Mouse (Mus musculus): ENCODE data around the gene Sfxn5. TPM values are rescaled to one million over a fixed set of nuclear protein-coding genes. Genes with fewer than 3 reads are reported as not detected.

The Sfxn5 gene
- polyA plus RNA-seq, 1 experiment, result 27.9 TPM

- Histone ChIP-seq H3K4me1 (ENCODE audit: control insufficient read depth, insufficient read depth, low read length) (peaks cover 4% of the 10 kb centered on the region; the same call in 1 of the 2 replicates), H3K27ac (ENCODE audit: control insufficient read depth, insufficient read depth, low read depth, low read length, poor library complexity) (no peak overlapping the region), H3K4me3 (replicated peaks; ENCODE audit: control insufficient read depth, low read depth, low read length) (no peak overlapping the region)
- no peak for TF ChIP-seq CTCF (IDR thresholded peaks at IDR 0.05; ENCODE audit: control insufficient read depth, insufficient read depth, low read length)
- TF ChIP-seq POLR2A (IDR thresholded peaks at IDR 0.05; ENCODE audit: borderline replicate concordance, control insufficient read depth, low read depth, low read length), result no peak
- WGBS, result 60% methylated on average over 4 of the region's 4 CpGs
Observed at GRCm38 (mm10) chr6:85377066-85377734, 44.0 kb upstream of the Sfxn5 start.

GRCm38 (mm10) chr6:85374734-85375114, 41.5 kb upstream of the Sfxn5 start:
- under 1% methylated on average over 19 of the region's 19 CpGs for WGBS
- Histone ChIP-seq H3K4me1 (ENCODE audit: control insufficient read depth, insufficient read depth, low read length) (peaks cover 2% of the 10 kb centered on the region; the same call in 1 of the 2 replicates), H3K27ac (ENCODE audit: control insufficient read depth, insufficient read depth, low read depth, low read length, poor library complexity) (no peak overlapping the region; the same call in 1 of the 2 replicates), H3K4me3 (replicated peaks; ENCODE audit: control insufficient read depth, low read depth, low read length) (peak overlapping the region; percentile 83)
- no peak for TF ChIP-seq CTCF (IDR thresholded peaks at IDR 0.05; ENCODE audit: control insufficient read depth, insufficient read depth, low read length)
- no peak for TF ChIP-seq POLR2A (IDR thresholded peaks at IDR 0.05; ENCODE audit: borderline replicate concordance, control insufficient read depth, low read depth, low read length)

GRCm38 (mm10) chr6:85373951-85374733, 40.9 kb upstream of the Sfxn5 start, which contains the start of gene Rab11fip5:
Gene Rab11fip5, minus strand, starts transcription at chr6:85374634.
- WGBS, result 1% methylated on average over 80 of the region's 80 CpGs
- Histone ChIP-seq H3K27ac (ENCODE audit: control insufficient read depth, insufficient read depth, low read depth, low read length, poor library complexity) (peak within 1 kb of the TSS; percentile 29; the same call in 1 of the 2 replicates), H3K4me1 (ENCODE audit: control insufficient read depth, insufficient read depth, low read length) (peaks cover 2% of the 10 kb centered on the region; the same call in 1 of the 2 replicates), H3K4me3 (replicated peaks; ENCODE audit: control insufficient read depth, low read depth, low read length) (peak within 1 kb of the TSS; percentile 83)
- TF ChIP-seq POLR2A (IDR thresholded peaks at IDR 0.05; ENCODE audit: borderline replicate concordance, control insufficient read depth, low read depth, low read length), result no peak; the same call in 1 of the 2 replicates
- no peak for TF ChIP-seq CTCF (IDR thresholded peaks at IDR 0.05; ENCODE audit: control insufficient read depth, insufficient read depth, low read length)

- Histone ChIP-seq H3K4me3 (replicated peaks; ENCODE audit: control insufficient read depth, low read depth, low read length) (peak overlapping the region; percentile 76), H3K27ac (ENCODE audit: control insufficient read depth, insufficient read depth, low read depth, low read length, poor library complexity) (no peak overlapping the region), H3K4me1 (ENCODE audit: control insufficient read depth, insufficient read depth, low read length) (peaks cover 2% of the 10 kb centered on the region; the same call in 1 of the 2 replicates)
- 76% methylated on average over 10 of the region's 10 CpGs for WGBS
- TF ChIP-seq POLR2A (IDR thresholded peaks at IDR 0.05; ENCODE audit: borderline replicate concordance, control insufficient read depth, low read depth, low read length) (no peak), CTCF (IDR thresholded peaks at IDR 0.05; ENCODE audit: control insufficient read depth, insufficient read depth, low read length) (no peak)
Observed at GRCm38 (mm10) chr6:85373066-85373860, 40.0 kb upstream of the Sfxn5 start.

GRCm38 (mm10) chr6:85372496-85372895, 39.3 kb upstream of the Sfxn5 start:
- Histone ChIP-seq H3K4me3 (replicated peaks; ENCODE audit: control insufficient read depth, low read depth, low read length) (no peak overlapping the region), H3K4me1 (ENCODE audit: control insufficient read depth, insufficient read depth, low read length) (peaks cover 1% of the 10 kb centered on the region; the same call in 1 of the 2 replicates), H3K27ac (ENCODE audit: control insufficient read depth, insufficient read depth, low read depth, low read length, poor library complexity) (no peak overlapping the region)
- 79% methylated on average over 2 of the region's 2 CpGs for WGBS
- TF ChIP-seq POLR2A (IDR thresholded peaks at IDR 0.05; ENCODE audit: borderline replicate concordance, control insufficient read depth, low read depth, low read length) (no peak), CTCF (IDR thresholded peaks at IDR 0.05; ENCODE audit: control insufficient read depth, insufficient read depth, low read length) (no peak)

GRCm38 (mm10) chr6:85371859-85372405, 38.7 kb upstream of the Sfxn5 start:
- TF ChIP-seq CTCF (IDR thresholded peaks at IDR 0.05; ENCODE audit: control insufficient read depth, insufficient read depth, low read length) (no peak), POLR2A (IDR thresholded peaks at IDR 0.05; ENCODE audit: borderline replicate concordance, control insufficient read depth, low read depth, low read length) (no peak)
- H3K4me1 ChIP-seq (ENCODE audit: control insufficient read depth, insufficient read depth, low read length), result peaks cover 1% of the 10 kb centered on the region; the same call in 1 of the 2 replicates
- WGBS, result 81% methylated on average over 6 of the region's 6 CpGs
- H3K27ac ChIP-seq (ENCODE audit: control insufficient read depth, insufficient read depth, low read depth, low read length, poor library complexity), result no peak overlapping the region
- no peak overlapping the region for H3K4me3 ChIP-seq (replicated peaks; ENCODE audit: control insufficient read depth, low read depth, low read length)

GRCm38 (mm10) chr6:85370666-85371430, 37.6 kb upstream of the Sfxn5 start:
- Histone ChIP-seq H3K27ac (ENCODE audit: control insufficient read depth, insufficient read depth, low read depth, low read length, poor library complexity) (no peak overlapping the region), H3K4me1 (ENCODE audit: control insufficient read depth, insufficient read depth, low read length) (peaks cover 1% of the 10 kb centered on the region; the same call in 1 of the 2 replicates), H3K4me3 (replicated peaks; ENCODE audit: control insufficient read depth, low read depth, low read length) (no peak overlapping the region)
- TF ChIP-seq POLR2A (IDR thresholded peaks at IDR 0.05; ENCODE audit: borderline replicate concordance, control insufficient read depth, low read depth, low read length) (no peak), CTCF (IDR thresholded peaks at IDR 0.05; ENCODE audit: control insufficient read depth, insufficient read depth, low read length) (no peak)
- 64% methylated on average over 9 of the region's 9 CpGs for WGBS

Measured in bone marrow, adult 2 months (tissue).